Mouse (Mus musculus) bone marrow, adult 2 months (tissue): ENCODE results near the gene Lsamp.

Source experiments
- CTCF ChIP-seq: fragments of 200-500 bp; IDR thresholded peaks from 2 replicates; pipeline ENCODE4 v1.5.1; 2011; ENCODE audit warnings: low read length, control low read depth; ENCODE audit not compliant: control insufficient read depth, insufficient read depth
- POLR2A ChIP-seq: fragments of 200-500 bp; IDR thresholded peaks from 2 replicates; pipeline ENCODE4 v1.6.1; 2011; ENCODE audit warnings: low read depth, mild to moderate bottlenecking, control low read depth, low read length, borderline replicate concordance; ENCODE audit not compliant: control insufficient read depth

- TF ChIP-seq CTCF (no peak), POLR2A (no peak)
Observed at GRCm38 (mm10) chr16:41786704-41787103, 1802.5 kb downstream of the Lsamp start.
